Mouse (Mus musculus) megakaryocyte-erythroid progenitor cell, adult 5-6 weeks (primary cell): ENCODE results near the gene Tpbg. TPM values are rescaled to one million over a fixed set of nuclear protein-coding genes. Genes with fewer than 3 reads are reported as not detected.

Experiments used
- total RNA-seq, 2 experiments: library from RNA; stranded (forward) in 1 of 2; stranded (reverse) in 1 of 2; fragments of 200-1000, 215-1000 nt in 1 of 2; fragments of >200 nt in 1 of 2; fragmentation: Nextera tagmentation in 1 of 2; gene quantifications; 2 replicates each; pipeline ENCODE4 v1.2.3; 2014 to 2017

Gene Tpbg
- total RNA-seq, 2 experiments from 2014 or later: not detected

Other genes starting within 250 kb of the Tpbg start
- 41.7 and 53.8 TPM in 2 replicates for gene Ibtk, start 93.0 kb upstream of the Tpbg start, total RNA-seq (2014; fragmentation: Nextera tagmentation)
- 119 and 126 TPM in 2 replicates for gene Ibtk, start 93.0 kb upstream of the Tpbg start, total RNA-seq (2017)